Mouse (Mus musculus): ENCODE measurements around the gene Bgn. TPM values are rescaled to one million over a fixed set of nuclear protein-coding genes. Genes with fewer than 3 reads are reported as not detected.
A peak's percentile ranks its signal among the peaks of the same experiment; 100 is the strongest.
"Not testable (repeated sequence)": the region's sequence is repeated elsewhere in the genome, so short reads cannot be mapped to it uniquely, and the experiment has no call there.

The Bgn gene
- total RNA-seq, 2 experiments from 2014 or later, result 37.5 to 70.6 TPM

- intact Hi-C loops (cut with DNase I), result no loop called here
Observed at GRCm38 (mm10) chrX:73475658-73476256, 7.6 kb upstream of the Bgn start.

GRCm38 (mm10) chrX:73476621-73477020, 6.8 kb upstream of the Bgn start:
- intact Hi-C loops (cut with DNase I), result no loop called here
- no peak for DNase-seq
- Histone ChIP-seq H3K27ac (peak overlapping the region; percentile 58), H3K4me3 (no peak overlapping the region)
- no peak for TF ChIP-seq CTCF (IDR thresholded peaks at IDR 0.05)

More at GRCm38 (mm10) chrX:73475658-73476256, 7.6 kb upstream of the Bgn start:
- DNase-seq, result no peak
- peak overlapping the region; percentile 58 for H3K27ac ChIP-seq
- no peak for TF ChIP-seq CTCF (IDR thresholded peaks at IDR 0.05)
- no peak overlapping the region for H3K4me3 ChIP-seq

- no peak overlapping the region for H3K4me3 ChIP-seq
- no peak for TF ChIP-seq CTCF (IDR thresholded peaks at IDR 0.05)
- DNase-seq, result no peak
- intact Hi-C loops (cut with DNase I), result no loop called here
- peak overlapping the region; percentile 58; the same call in 1 of the 2 replicates for H3K27ac ChIP-seq
Observed at GRCm38 (mm10) chrX:73477500-73477899, 5.9 kb upstream of the Bgn start.

- no peak for TF ChIP-seq CTCF (IDR thresholded peaks at IDR 0.05)
- no peak for DNase-seq
- H3K4me3 ChIP-seq, result no peak overlapping the region
- intact Hi-C loops (cut with DNase I), result no loop called here
- peak overlapping the region; percentile 2; the same call in 1 of the 2 replicates for H3K27ac ChIP-seq
Observed at GRCm38 (mm10) chrX:73479656-73480055, 3.7 kb upstream of the Bgn start.

GRCm38 (mm10) chrX:73480334-73480733, 3.1 kb upstream of the Bgn start:
- Histone ChIP-seq H3K27ac (peak overlapping the region; percentile 2; the same call in 1 of the 2 replicates), H3K4me3 (no peak overlapping the region)
- intact Hi-C loops (cut with DNase I), result no loop called here
- DNase-seq, result no peak
- TF ChIP-seq CTCF (IDR thresholded peaks at IDR 0.05), result no peak

GRCm38 (mm10) chrX:73482643-73483483, 539 bp upstream of the Bgn start:
- H3K27ac ChIP-seq, result peak overlapping the region; percentile 79
- DNase-seq, result no peak
- peak overlapping the region; percentile 67 for H3K4me3 ChIP-seq
- intact Hi-C loops (cut with DNase I), result no loop called here
- no peak for TF ChIP-seq CTCF (IDR thresholded peaks at IDR 0.05)

- intact Hi-C loops (cut with DNase I), result no loop called here
- peak overlapping the region; percentile 67 for H3K4me3 ChIP-seq
- no peak for DNase-seq
- peak overlapping the region; percentile 79 for H3K27ac ChIP-seq
- no peak for TF ChIP-seq CTCF (IDR thresholded peaks at IDR 0.05)
Observed at GRCm38 (mm10) chrX:73484076-73484475, 674 bp downstream of the Bgn start.

- Histone ChIP-seq H3K4me3 (peak overlapping the region; percentile 67), H3K27ac (peak overlapping the region; percentile 79; the same call in 1 of the 2 replicates)
- intact Hi-C loops (cut with DNase I), result no loop called here
- no peak for DNase-seq
- TF ChIP-seq CTCF (IDR thresholded peaks at IDR 0.05), result no peak
Observed at GRCm38 (mm10) chrX:73484870-73485269, 1.5 kb downstream of the Bgn start.

GRCm38 (mm10) chrX:73486920-73487319, 3.5 kb downstream of the Bgn start:
- H3K4me3 ChIP-seq, result no peak overlapping the region
- intact Hi-C loops (cut with DNase I), result no loop called here
- peak; percentile 66 for DNase-seq

GRCm38 (mm10) chrX:73490186-73490585, 6.8 kb downstream of the Bgn start:
- intact Hi-C loops (cut with DNase I), result loop anchor here (5.0 kb wide), 1 partner anchor 178 kb away; no protein-coding TSS in a partner anchor

More at GRCm38 (mm10) chrX:73486920-73487319, 3.5 kb downstream of the Bgn start:
- peak overlapping the region; percentile 58 for H3K27ac ChIP-seq
- no peak for TF ChIP-seq CTCF (IDR thresholded peaks at IDR 0.05)

GRCm38 (mm10) chrX:73490804-73491203, 7.4 kb downstream of the Bgn start:
- TF ChIP-seq CTCF (IDR thresholded peaks at IDR 0.05), result peak; percentile 13; the same call in 1 of the 2 replicates
- Histone ChIP-seq H3K27ac (no peak overlapping the region), H3K4me3 (no peak overlapping the region)
- DNase-seq, result peak; percentile 24
- intact Hi-C loops (cut with DNase I), result loop anchor here (5.0 kb wide), 1 partner anchor 179 kb away; no protein-coding TSS in a partner anchor

More at GRCm38 (mm10) chrX:73490186-73490585, 6.8 kb downstream of the Bgn start:
- Histone ChIP-seq H3K4me3 (no peak overlapping the region), H3K27ac (no peak overlapping the region; the same call in 1 of the 2 replicates)
- TF ChIP-seq CTCF (IDR thresholded peaks at IDR 0.05), result no peak
- DNase-seq, result peak; percentile 53

- peak; percentile 51 for DNase-seq
- TF ChIP-seq CTCF (IDR thresholded peaks at IDR 0.05), result peak; percentile 55
- not testable (repeated sequence) for H3K27ac ChIP-seq, H3K4me3 ChIP-seq
- intact Hi-C loops (cut with DNase I), result loop anchor here (1.0 to 5.0 kb wide), 3 partner anchors 41 to 439 kb away; no protein-coding TSS in a partner anchor
Observed at GRCm38 (mm10) chrX:73493567-73493966, 10.2 kb downstream of the Bgn start.

- peak overlapping the region; percentile 87 for H3K27ac ChIP-seq
- peak; percentile 87 for DNase-seq
- no peak for TF ChIP-seq CTCF (IDR thresholded peaks at IDR 0.05)
- intact Hi-C loops (cut with DNase I), result no loop called here
- H3K4me3 ChIP-seq, result no peak overlapping the region
Observed at GRCm38 (mm10) chrX:73496746-73497145, 13.3 kb downstream of the Bgn start.

Measured in gastrocnemius, adult 2 months (tissue).